Mouse (Mus musculus): ENCODE measurements at regions not wholly inside any gene's neighbourhood (a gene's known extent, or its start where the extent isn't known, plus 50 kb on each side); places are given as distances from the start of the nearest gene placed in this dataset.

- ATAC-seq (replicated peaks), result no peak
- Histone ChIP-seq H3K4me1 (no peaks in the 10 kb centered on the region), H3K27me3 (replicated peaks) (no peaks in the 10 kb centered on the region), H3K9me3 (no peaks in the 10 kb centered on the region), H3K4me3 (no peak overlapping the region), H3K36me3 (replicated peaks) (no peaks in the 10 kb centered on the region), H3K4me2 (no peak overlapping the region), H3K9ac (no peak overlapping the region), H3K27ac (no peak overlapping the region)
- 93% methylated on average over 1 of the region's 1 CpGs for WGBS
Observed at GRCm38 (mm10) chr12:15702137-15702536, 114.6 kb downstream of the Trib2 start.

- no peaks in the 10 kb centered on the region for H3K9me3 ChIP-seq
- H3K4me1 ChIP-seq, result no peaks in the 10 kb centered on the region
- no peak overlapping the region for H3K27ac ChIP-seq
- H3K9ac ChIP-seq, result no peak overlapping the region
- ATAC-seq (replicated peaks), result no peak
- no peak overlapping the region for H3K4me2 ChIP-seq
- no peaks in the 10 kb centered on the region for H3K36me3 ChIP-seq (replicated peaks)
- H3K27me3 ChIP-seq (replicated peaks), result no peaks in the 10 kb centered on the region
- no peak overlapping the region for H3K4me3 ChIP-seq
- WGBS, result 54% methylated on average over 4 of the region's 4 CpGs
Observed at GRCm38 (mm10) chr12:15698829-15699228, 117.9 kb downstream of the Trib2 start.

DNA sequence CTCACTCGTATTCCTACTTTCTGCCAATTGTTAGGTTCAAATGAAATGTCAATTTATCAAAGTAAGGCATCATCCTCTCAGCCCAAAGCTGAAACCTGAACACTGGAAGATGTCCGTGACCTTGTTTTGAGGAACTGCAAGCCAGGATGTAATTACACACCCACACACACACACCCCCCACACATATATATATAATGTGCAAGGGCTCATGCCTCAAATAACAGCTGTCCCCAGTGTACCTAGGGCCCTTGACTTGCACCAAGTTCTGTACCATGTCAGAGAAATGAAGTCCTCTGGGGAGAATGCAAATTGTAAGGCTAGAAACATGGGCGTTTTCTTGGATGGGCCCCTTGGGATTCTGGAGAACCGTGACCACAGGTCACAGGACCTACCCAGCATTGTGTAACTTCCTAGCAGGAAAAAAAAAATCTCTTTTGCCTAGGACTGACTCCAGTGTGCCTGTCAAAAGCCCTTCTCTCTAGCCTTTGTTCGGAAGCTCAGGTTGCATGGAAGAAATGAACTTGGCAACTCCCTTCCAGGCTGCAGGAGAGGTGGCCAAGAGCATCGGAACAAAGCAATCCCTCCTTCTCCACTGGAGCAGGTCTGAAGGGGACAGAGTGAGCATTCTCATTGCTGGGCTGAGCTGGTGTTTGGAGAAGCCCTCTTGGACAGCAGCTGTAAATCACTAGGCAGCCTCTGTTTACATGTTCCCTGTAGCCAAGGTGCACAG lies 118.5 kb downstream of the Trib2 start:
- WGBS, result 80% methylated on average over 6 of the region's 6 CpGs
- H3K4me1 ChIP-seq, result no peaks in the 10 kb centered on the region
- no peak overlapping the region for H3K4me3 ChIP-seq
- no peaks in the 10 kb centered on the region for H3K36me3 ChIP-seq (replicated peaks)
- no peak overlapping the region for H3K9ac ChIP-seq
- ATAC-seq (replicated peaks), result no peak
- no peaks in the 10 kb centered on the region for H3K9me3 ChIP-seq
- H3K27ac ChIP-seq, result no peak overlapping the region
- no peaks in the 10 kb centered on the region for H3K27me3 ChIP-seq (replicated peaks)
- H3K4me2 ChIP-seq, result no peak overlapping the region

- H3K9ac ChIP-seq, result no peak overlapping the region
- no peak for ATAC-seq (replicated peaks)
- H3K36me3 ChIP-seq (replicated peaks), result no peaks in the 10 kb centered on the region
- H3K4me2 ChIP-seq, result no peak overlapping the region
- no peaks in the 10 kb centered on the region for H3K4me1 ChIP-seq
- no peaks in the 10 kb centered on the region for H3K9me3 ChIP-seq
- no peaks in the 10 kb centered on the region for H3K27me3 ChIP-seq (replicated peaks)
- H3K27ac ChIP-seq, result no peak overlapping the region
- WGBS, result 85% methylated on average over 2 of the region's 2 CpGs
- no peak overlapping the region for H3K4me3 ChIP-seq
Observed at GRCm38 (mm10) chr12:15688342-15688741, 128.4 kb downstream of the Trib2 start.

DNA sequence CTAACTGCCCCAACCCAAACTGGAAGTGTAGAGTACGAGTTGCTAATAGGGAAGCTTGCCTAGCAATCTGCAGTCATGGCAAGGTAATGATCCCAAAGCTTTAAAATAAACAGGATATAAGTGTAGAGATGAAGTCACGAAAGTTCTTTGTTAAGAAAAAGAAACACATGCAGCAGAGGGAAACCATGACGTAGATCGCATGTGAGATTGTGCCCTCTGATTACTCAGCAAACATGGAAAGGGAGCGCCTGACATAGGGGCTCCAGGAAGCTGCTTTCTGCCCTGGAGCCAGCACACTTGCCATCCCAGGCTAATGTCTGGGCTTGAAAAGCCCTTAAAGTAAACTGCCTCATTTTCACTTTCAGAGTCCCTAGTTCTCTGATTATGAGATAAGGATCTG lies 132.4 kb downstream of the Trib2 start:
- Histone ChIP-seq H3K27me3 (replicated peaks) (no peaks in the 10 kb centered on the region), H3K4me1 (no peaks in the 10 kb centered on the region), H3K9me3 (no peaks in the 10 kb centered on the region), H3K4me2 (no peak overlapping the region), H3K4me3 (no peak overlapping the region), H3K27ac (no peak overlapping the region), H3K36me3 (replicated peaks) (no peaks in the 10 kb centered on the region), H3K9ac (no peak overlapping the region)
- WGBS, result 85% methylated on average over 5 of the region's 5 CpGs
- no peak for ATAC-seq (replicated peaks)

- no peak overlapping the region for H3K4me3 ChIP-seq
- no peaks in the 10 kb centered on the region for H3K27me3 ChIP-seq (replicated peaks)
- no peak overlapping the region for H3K4me2 ChIP-seq
- H3K9me3 ChIP-seq, result no peaks in the 10 kb centered on the region
- H3K4me1 ChIP-seq, result no peaks in the 10 kb centered on the region
- no peak for ATAC-seq (replicated peaks)
- H3K36me3 ChIP-seq (replicated peaks), result no peaks in the 10 kb centered on the region
- no peak overlapping the region for H3K9ac ChIP-seq
- WGBS, result 78% methylated on average over 5 of the region's 5 CpGs
- no peak overlapping the region for H3K27ac ChIP-seq
Observed at GRCm38 (mm10) chr12:15681678-15682355, 134.9 kb downstream of the Trib2 start.

DNA sequence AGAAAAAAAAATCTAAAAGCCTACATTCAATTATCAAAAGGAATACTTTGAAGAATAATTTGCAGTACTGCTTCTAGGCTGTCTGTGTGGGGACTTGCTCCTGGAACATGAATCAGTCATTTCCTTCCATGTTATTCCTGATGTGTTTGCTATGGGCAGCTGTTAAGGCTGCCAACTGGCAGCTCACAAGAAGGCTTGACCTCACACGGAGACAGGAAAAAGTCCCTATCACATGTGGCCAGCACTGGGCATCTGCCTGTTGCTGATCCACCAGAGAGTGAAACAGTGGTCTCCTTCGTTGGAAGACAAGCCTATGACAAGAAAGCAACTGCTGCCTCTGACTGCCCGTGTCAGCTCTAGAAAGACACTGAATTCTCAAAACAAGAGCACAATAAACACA lies 140.6 kb downstream of the Trib2 start:
- Histone ChIP-seq H3K4me3 (no peak overlapping the region), H3K27me3 (replicated peaks) (no peaks in the 10 kb centered on the region), H3K4me2 (no peak overlapping the region), H3K9ac (no peak overlapping the region), H3K4me1 (no peaks in the 10 kb centered on the region), H3K36me3 (replicated peaks) (no peaks in the 10 kb centered on the region), H3K27ac (no peak overlapping the region), H3K9me3 (no peaks in the 10 kb centered on the region)
- no peak for ATAC-seq (replicated peaks)
- 60% methylated on average over 3 of the region's 3 CpGs for WGBS

DNA sequence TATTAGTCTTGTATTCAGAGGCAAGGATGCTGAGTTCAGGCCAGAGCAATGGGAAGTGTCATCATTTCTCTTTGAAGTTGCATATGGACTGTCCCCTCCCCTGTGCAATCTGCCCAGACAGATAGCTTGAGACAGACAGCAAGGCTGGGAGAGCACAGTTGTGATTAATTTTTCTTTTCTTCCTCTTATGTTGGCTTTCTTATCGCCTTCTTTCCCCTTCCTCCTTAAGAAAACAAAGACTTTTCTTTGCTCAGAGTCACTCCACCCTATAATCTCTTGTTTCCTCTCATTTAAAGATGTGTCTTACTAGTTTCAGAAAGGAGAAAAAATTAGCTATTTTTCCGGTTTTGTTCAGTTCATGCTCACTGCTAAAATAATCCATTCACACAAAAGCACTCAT lies 157.0 kb downstream of the Trib2 start:
- Histone ChIP-seq H3K36me3 (replicated peaks) (no peaks in the 10 kb centered on the region), H3K9ac (no peak overlapping the region), H3K27ac (no peak overlapping the region), H3K4me3 (no peak overlapping the region), H3K4me2 (no peak overlapping the region), H3K27me3 (replicated peaks) (no peaks in the 10 kb centered on the region), H3K4me1 (no peaks in the 10 kb centered on the region), H3K9me3 (no peaks in the 10 kb centered on the region)
- 67% methylated on average over 2 of the region's 2 CpGs for WGBS
- no peak for ATAC-seq (replicated peaks)

DNA sequence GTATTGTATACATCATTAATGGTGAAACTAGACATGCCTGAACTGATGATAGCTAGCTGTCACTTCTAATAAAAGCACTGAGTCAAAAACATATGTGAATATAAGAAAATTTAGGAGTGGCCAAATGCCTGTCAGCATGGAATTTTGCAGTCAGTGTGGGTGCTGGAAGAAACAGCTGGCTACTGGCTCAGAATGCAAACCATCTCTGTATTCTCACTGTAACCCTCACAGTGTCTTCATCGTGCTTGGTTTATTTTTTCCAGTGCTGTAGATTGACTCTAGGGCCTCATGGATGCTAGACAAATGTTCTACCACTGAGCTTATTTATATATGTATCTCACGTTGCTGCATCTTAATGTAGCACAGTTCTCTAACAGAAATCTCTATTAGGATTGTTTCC lies 157.4 kb downstream of the Trib2 start:
- Histone ChIP-seq H3K4me1 (no peaks in the 10 kb centered on the region), H3K36me3 (replicated peaks) (no peaks in the 10 kb centered on the region), H3K27ac (no peak overlapping the region), H3K9me3 (no peaks in the 10 kb centered on the region), H3K4me3 (no peak overlapping the region), H3K4me2 (no peak overlapping the region), H3K27me3 (replicated peaks) (no peaks in the 10 kb centered on the region), H3K9ac (no peak overlapping the region)
- no peak for ATAC-seq (replicated peaks)
- WGBS, result 63% methylated on average over 2 of the region's 2 CpGs

DNA sequence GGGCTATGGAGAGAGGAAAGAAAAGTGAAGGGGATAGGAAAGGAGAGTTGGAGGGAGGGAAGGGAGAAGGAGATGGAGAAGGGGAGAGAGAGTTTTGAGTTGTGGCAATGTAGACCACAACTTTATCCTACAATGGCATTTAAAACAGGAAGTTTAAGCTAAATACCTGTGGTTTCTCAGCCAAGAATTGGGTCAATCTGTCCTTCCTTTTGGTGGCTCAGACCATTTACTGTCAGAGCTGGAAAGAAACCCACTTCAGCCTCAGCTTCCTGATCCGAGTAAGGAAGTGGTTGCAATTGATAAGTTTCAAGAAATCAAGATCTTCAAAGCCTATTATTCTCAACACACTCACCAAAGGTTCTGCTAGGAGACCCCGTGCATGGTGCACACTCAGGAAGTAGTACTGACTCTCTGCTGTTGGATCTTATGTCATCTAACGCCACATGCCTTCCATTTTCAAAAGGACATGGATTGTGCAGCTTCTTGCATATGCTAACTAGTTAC lies 158.9 kb downstream of the Trib2 start:
- no peaks in the 10 kb centered on the region for H3K27me3 ChIP-seq (replicated peaks)
- no peaks in the 10 kb centered on the region for H3K9me3 ChIP-seq
- no peaks in the 10 kb centered on the region for H3K36me3 ChIP-seq (replicated peaks)
- H3K9ac ChIP-seq, result no peak overlapping the region
- H3K27ac ChIP-seq, result no peak overlapping the region
- no peak overlapping the region for H3K4me2 ChIP-seq
- WGBS, result 85% methylated on average over 3 of the region's 3 CpGs
- no peak for ATAC-seq (replicated peaks)
- H3K4me3 ChIP-seq, result no peak overlapping the region
- no peaks in the 10 kb centered on the region for H3K4me1 ChIP-seq

DNA sequence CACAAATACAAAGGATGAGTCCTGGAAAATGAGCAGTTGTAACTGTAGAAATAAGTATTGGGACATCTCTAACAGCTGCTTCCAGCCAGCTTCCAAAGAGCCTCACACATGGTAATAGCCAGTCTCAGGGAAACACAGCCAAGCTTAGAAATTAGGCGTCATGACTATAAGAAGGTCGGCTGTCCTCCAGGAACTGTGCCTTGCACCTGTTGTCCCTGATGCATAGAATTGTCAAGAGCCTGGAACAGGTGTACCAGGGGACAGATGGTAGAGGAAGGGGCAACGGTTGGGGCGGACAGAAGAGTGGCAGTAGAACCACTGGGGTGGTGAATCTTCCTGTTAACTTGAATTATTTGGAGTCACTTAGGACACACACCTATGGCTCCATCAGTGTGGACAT lies 162.1 kb downstream of the Trib2 start:
- Histone ChIP-seq H3K36me3 (replicated peaks) (no peaks in the 10 kb centered on the region), H3K9ac (no peak overlapping the region), H3K4me3 (no peak overlapping the region), H3K27ac (no peak overlapping the region), H3K9me3 (no peaks in the 10 kb centered on the region), H3K27me3 (replicated peaks) (no peaks in the 10 kb centered on the region), H3K4me1 (no peaks in the 10 kb centered on the region), H3K4me2 (no peak overlapping the region)
- no peak for ATAC-seq (replicated peaks)
- 97% methylated on average over 4 of the region's 4 CpGs for WGBS

DNA sequence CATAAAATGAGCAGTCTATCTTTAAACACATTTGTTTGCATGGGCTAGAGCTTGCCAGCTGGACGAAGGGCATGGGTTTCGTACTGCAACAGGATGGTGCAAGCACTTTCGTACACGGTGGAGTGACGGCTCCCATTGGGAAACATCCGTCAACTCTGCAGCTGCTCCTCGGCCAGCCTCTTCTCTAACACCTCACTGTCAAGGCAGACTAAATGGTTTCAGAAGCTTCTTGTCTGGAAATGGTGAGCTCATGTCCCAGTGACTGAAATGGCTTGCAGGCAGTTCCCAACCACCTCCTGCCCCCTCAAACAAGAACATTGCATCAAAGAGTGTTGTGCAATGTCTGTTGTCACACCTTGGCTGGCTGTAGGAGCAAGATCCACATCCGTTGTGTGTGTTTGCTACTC lies 163.4 kb downstream of the Trib2 start:
- H3K4me2 ChIP-seq, result no peak overlapping the region
- no peak overlapping the region for H3K4me3 ChIP-seq
- no peaks in the 10 kb centered on the region for H3K27me3 ChIP-seq (replicated peaks)
- 0 out of 2 replicates have a peak, but pooled peaks cover under 1% of the 10 kb centered on the region for H3K4me1 ChIP-seq
- no peaks in the 10 kb centered on the region for H3K9me3 ChIP-seq
- no peak overlapping the region for H3K27ac ChIP-seq
- ATAC-seq (replicated peaks), result no peak
- no peak overlapping the region for H3K9ac ChIP-seq
- H3K36me3 ChIP-seq (replicated peaks), result no peaks in the 10 kb centered on the region
- WGBS, result 79% methylated on average over 8 of the region's 8 CpGs

GRCm38 (mm10) chr12:15651293-15651692 lies 165.4 kb downstream of the Trib2 start:
- H3K4me3 ChIP-seq, result no peak overlapping the region
- ATAC-seq (replicated peaks), result no peak
- H3K27me3 ChIP-seq (replicated peaks), result no peaks in the 10 kb centered on the region
- no peak overlapping the region for H3K9ac ChIP-seq
- no peaks in the 10 kb centered on the region for H3K9me3 ChIP-seq
- no peaks in the 10 kb centered on the region for H3K36me3 ChIP-seq (replicated peaks)
- no peak overlapping the region for H3K27ac ChIP-seq
- 0 out of 2 replicates have a peak, but pooled peaks cover 4% of the 10 kb centered on the region for H3K4me1 ChIP-seq
- no peak overlapping the region for H3K4me2 ChIP-seq
- 87% methylated on average over 2 of the region's 2 CpGs for WGBS

Measured in midbrain, embryonic 15.5 days (tissue).